In genomic region chr12:112976371-112977073, GRCm38 (mm10) we compare ENCODE assay signal across 7 mouse cellular contexts. TPM values are rescaled to one million over a fixed set of nuclear protein-coding genes. Genes with fewer than 3 reads are reported as not detected.
A peak's percentile ranks its signal among the peaks of the same experiment; 100 is the strongest.
DNase-seq lines count a peak whose midpoint lies in the region; ATAC-seq lines count a peak whose summit lies in the region.

Btbd6 (plus strand) TSS chr12:112976482.

- DNase-seq in adrenal gland, postnatal 4 days (ENCODE audit: low spot score in 2 of 2) = peak; percentile 81 to 83
- peak; percentile 99 for DNase-seq in heart, adult 11 months
- peak; percentile 91 for DNase-seq in kidney, adult 11 months
- DNase-seq in limb, embryonic 11.5 days (ENCODE audit: low spot score) = peak; percentile 89
- DNase-seq in spleen, adult 12 weeks (ENCODE audit: low spot score) = peak; percentile 76

- peak within 1 kb of the TSS; percentile 73 for H3K4me3 ChIP-seq in embryonic facial prominence, embryonic 13.5 days
- peak within 1 kb of the TSS; percentile 82 for H3K4me3 ChIP-seq in limb, embryonic 11.5 days (ENCODE audit: low read depth, low read length)
- H3K4me3 ChIP-seq in midbrain, embryonic 13.5 days (replicated peaks) = peak within 1 kb of the TSS; percentile 65

- H3K27me3 ChIP-seq in embryonic facial prominence, embryonic 13.5 days = no peaks in the 10 kb centered on the region
- no peaks in the 10 kb centered on the region for H3K27me3 ChIP-seq in limb, embryonic 11.5 days (ENCODE audit: control insufficient read depth, insufficient read depth, low read length)
- H3K27me3 ChIP-seq in midbrain, embryonic 13.5 days = no peaks in the 10 kb centered on the region

- no peaks in the 10 kb centered on the region for H3K9me3 ChIP-seq in embryonic facial prominence, embryonic 13.5 days
- no peaks in the 10 kb centered on the region; the same call in 1 of the 2 replicates for H3K9me3 ChIP-seq in limb, embryonic 11.5 days (ENCODE audit: control insufficient read depth, low read length)
- H3K9me3 ChIP-seq in midbrain, embryonic 13.5 days = no peaks in the 10 kb centered on the region

- ATAC-seq in embryonic facial prominence, embryonic 13.5 days (ENCODE audit: insufficient number of reproducible peaks, insufficient read depth, low FRiP score, low TSS enrichment, low read depth) = peak; percentile 90
- ATAC-seq in limb, embryonic 11.5 days (ENCODE audit: insufficient number of reproducible peaks, low FRiP score, low TSS enrichment, low read depth) = peak; percentile 92
- peak; percentile 96 for ATAC-seq in midbrain, embryonic 13.5 days

- peaks cover 79% of the 10 kb centered on the region for H3K36me3 ChIP-seq in embryonic facial prominence, embryonic 13.5 days
- H3K36me3 ChIP-seq in limb, embryonic 11.5 days (ENCODE audit: control insufficient read depth, insufficient read depth, low read length) = peaks cover 40% of the 10 kb centered on the region
- peaks cover 68% of the 10 kb centered on the region for H3K36me3 ChIP-seq in midbrain, embryonic 13.5 days

- H3K9ac ChIP-seq in embryonic facial prominence, embryonic 13.5 days = peak within 1 kb of the TSS; percentile 89
- H3K9ac ChIP-seq in limb, embryonic 11.5 days (ENCODE audit: low read length) = peak within 1 kb of the TSS; percentile 89
- H3K9ac ChIP-seq in midbrain, embryonic 13.5 days (replicated peaks) = peak within 1 kb of the TSS; percentile 86

- H3K27ac ChIP-seq in embryonic facial prominence, embryonic 13.5 days = peak within 1 kb of the TSS; percentile 93
- H3K27ac ChIP-seq in limb, embryonic 11.5 days (replicated peaks; ENCODE audit: low read depth, low read length) = peak within 1 kb of the TSS; percentile 70
- peak within 1 kb of the TSS; percentile 91 for H3K27ac ChIP-seq in midbrain, embryonic 13.5 days

- H3K4me1 ChIP-seq in embryonic facial prominence, embryonic 13.5 days = peaks cover 14% of the 10 kb centered on the region
- peaks cover 9% of the 10 kb centered on the region for H3K4me1 ChIP-seq in limb, embryonic 11.5 days (ENCODE audit: control insufficient read depth, insufficient read depth, low read length)
- peaks cover 28% of the 10 kb centered on the region for H3K4me1 ChIP-seq in midbrain, embryonic 13.5 days (replicated peaks)

- WGBS in embryonic facial prominence, embryonic 13.5 days = under 1% methylated on average over 80 of the region's 80 CpGs
- under 1% methylated on average over 80 of the region's 80 CpGs for WGBS in limb, embryonic 11.5 days
- under 1% methylated on average over 69 of the region's 80 CpGs for WGBS in midbrain, embryonic 13.5 days

- H3K4me2 ChIP-seq in embryonic facial prominence, embryonic 13.5 days = peak within 1 kb of the TSS; percentile 91
- H3K4me2 ChIP-seq in limb, embryonic 11.5 days (ENCODE audit: low read depth, severe bottlenecking) = peak within 1 kb of the TSS; percentile 61
- peak within 1 kb of the TSS; percentile 75 for H3K4me2 ChIP-seq in midbrain, embryonic 13.5 days (replicated peaks)

RNA-seq across cellular contexts. Expression of gene Btbd6, which starts in this region (rescaled TPM):
- total RNA-seq in adrenal gland, postnatal 4 days (2021) = 10 to 100 TPM; 27.1 to 29.2 TPM
- 29.3 and 29.5 TPM in 2 replicates for polyA plus RNA-seq in embryonic facial prominence, embryonic 13.5 days (2015; fragmentation: Nextera tagmentation; extraction: Ambion mirVana)
- polyA plus RNA-seq in limb, embryonic 11.5 days (2014; fragmentation: Nextera tagmentation; extraction: Ambion mirVana) = 26.4 and 27.4 TPM in 2 replicates
- 36.1 and 37.8 TPM in 2 replicates for polyA plus RNA-seq in midbrain, embryonic 13.5 days (2015; fragmentation: Nextera tagmentation; extraction: Ambion mirVana)

Comparison
In these comparisons a context has a peak if more than half of its experiments do, and no peak if none do; other contexts are left out.
1. Peak in every context shown above with its lines: DNase-seq, ATAC-seq, H3K4me3 ChIP-seq and H3K27ac ChIP-seq.